ENCODE assay signal across 18 mouse cellular contexts in the genomic region with DNA sequence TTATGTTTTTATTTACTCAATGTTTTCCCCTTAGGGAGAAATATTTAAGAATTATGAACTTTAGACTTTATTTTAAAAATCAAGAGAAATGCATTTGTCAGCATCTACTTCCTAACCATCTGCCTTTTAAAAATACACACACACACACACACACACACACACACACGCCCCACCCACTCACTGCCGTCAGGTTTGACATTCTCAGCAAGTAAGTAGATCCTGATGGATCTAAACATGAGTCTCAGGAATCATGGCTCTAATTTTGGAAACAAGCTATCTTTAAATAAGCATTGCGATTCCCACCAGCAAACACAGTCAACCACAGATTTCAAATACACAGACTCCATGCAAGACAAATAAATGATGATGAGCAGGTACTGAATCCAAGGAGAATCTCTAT.
DNase-seq lines count a peak whose midpoint lies in the region; TF ChIP-seq lines count a peak whose summit lies in the region.
"Had no signal": no experiment of that assay in that cellular context is flagged by ENCODE, and none has a peak within 500 bp of the region (broad histone marks: within the 10 kb centered on the region; RNA-seq: fewer than 3 reads in every experiment).

No protein-coding gene starts in this region.

- DNase-seq in gastrocnemius, adult 18-20 months (ENCODE audit: low spot score), result peak; percentile 59
- DNase-seq in gastrocnemius, postnatal 14 days, result no peak
- peak; percentile 23 to 35 for DNase-seq in layer of hippocampus, adult 2 months (ENCODE audit: low spot score in 2 of 2)
- no peak for DNase-seq in layer of hippocampus, adult 9-10 months (ENCODE audit: low spot score)
- DNase-seq in liver, result peak; percentile 61
- DNase-seq in right cerebral cortex, postnatal 10 days (ENCODE audit: low spot score in 2 of 2), result peak; percentile 41 to 50
- DNase-seq in kidney, adult 18-20 months, result no peak
- DNase-seq in lung, postnatal 4 days, result no peak
- DNase-seq: adrenal gland, postnatal 36 days; cerebellum, postnatal 10 days; embryo, embryonic 11 days; kidney, postnatal 14 days; spleen, adult 18-20 months; thymus, postnatal 25 days had no signal

- H3K27ac ChIP-seq in layer of hippocampus, adult 2 months, result no peak overlapping the region
- H3K27ac ChIP-seq: forebrain, embryonic 15.5 days; hindbrain, embryonic 13.5 days; limb, embryonic 12.5 days; midbrain, embryonic 15.5 days had no signal

- no peak overlapping the region for H3K4me3 ChIP-seq in layer of hippocampus, adult 2 months
- H3K4me3 ChIP-seq: forebrain, embryonic 15.5 days; hindbrain, embryonic 13.5 days; limb, embryonic 12.5 days; midbrain, embryonic 15.5 days had no signal

- intact Hi-C loops in gastrocnemius, postnatal 14 days (cut with DNase I; ENCODE audit: low total_unique reads), result no loop called here

- no peak for TF ChIP-seq CTCF in layer of hippocampus, adult 2 months (conservative IDR thresholded peaks at IDR 0.05)

Comparison
In these comparisons a context has a peak if more than half of its experiments do, and no peak if none do; other contexts are left out.
1. DNase-seq: peak in gastrocnemius, adult 18-20 months (single experiment), layer of hippocampus, adult 2 months (2 of 2), liver (single experiment) and right cerebral cortex, postnatal 10 days (2 of 2); none in gastrocnemius, postnatal 14 days (single experiment), layer of hippocampus, adult 9-10 months (single experiment), kidney, adult 18-20 months (single experiment) and lung, postnatal 4 days (0 of 2).